Mouse (Mus musculus) ovary, postnatal 36 days (tissue): Measurements from ENCODE around the gene Dock8.
A peak's percentile ranks its signal among the peaks of the same experiment; 100 is the strongest.

ENCODE experiments used
- DNase-seq: peaks from one replicate; pipeline ENCODE4 v3.0.0; 2022; ENCODE audit warnings: low spot score, mixed read lengths

The Dock8 gene

DNA sequence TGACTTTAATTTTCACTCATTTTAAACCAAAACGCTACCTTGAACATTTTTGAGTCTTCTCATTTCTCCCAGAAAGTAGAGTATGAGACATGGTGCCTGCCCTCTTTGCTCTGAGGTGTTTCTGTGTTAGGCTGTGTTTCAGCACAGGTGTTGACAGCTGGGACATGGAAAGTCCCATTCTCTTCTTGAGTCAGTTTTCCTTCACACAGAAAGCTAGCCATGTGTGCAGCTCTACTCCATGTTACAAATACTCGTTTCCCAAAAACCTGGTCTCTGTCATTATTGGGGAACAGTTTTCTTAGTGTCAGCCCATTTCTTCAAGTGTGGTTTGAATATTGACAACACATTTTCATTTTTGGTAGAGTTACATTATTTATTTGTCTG lies 63.5 kb downstream of the Dock8 start:
- no peak for DNase-seq

- no peak for DNase-seq
These were observed 66.9 kb downstream of the Dock8 start for GRCm38 (mm10) chr19:25066229-25066628.

- no peak for DNase-seq
These were observed 69.2 kb downstream of the Dock8 start for GRCm38 (mm10) chr19:25068518-25068917.

- DNase-seq = no peak
These were observed 73.2 kb downstream of the Dock8 start for GRCm38 (mm10) chr19:25072521-25072920.

GRCm38 (mm10) chr19:25074741-25075140 lies 75.4 kb downstream of the Dock8 start:
- DNase-seq = peak; percentile 16

GRCm38 (mm10) chr19:25077636-25078035 lies 78.3 kb downstream of the Dock8 start:
- DNase-seq = no peak

DNA sequence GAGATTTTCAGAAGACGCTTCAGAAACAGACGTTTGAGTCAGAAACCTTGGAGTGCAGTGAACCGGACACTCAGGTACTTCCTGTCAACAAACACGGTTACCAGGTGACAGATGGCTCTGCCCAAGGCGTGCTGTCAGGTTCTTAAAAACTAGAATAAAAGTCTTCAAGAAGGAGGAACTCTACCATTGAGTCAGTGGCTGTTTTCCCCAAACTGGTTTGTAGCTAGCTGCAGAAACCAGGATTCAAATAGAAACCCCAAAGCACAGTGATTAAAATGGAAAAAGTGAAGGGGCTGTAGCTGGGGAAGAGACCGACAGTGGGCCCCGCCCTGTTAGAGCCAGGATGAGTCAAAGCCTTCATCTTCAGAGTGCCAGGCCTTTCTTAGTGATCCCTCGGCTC lies 78.8 kb downstream of the Dock8 start:
- no peak for DNase-seq

DNA sequence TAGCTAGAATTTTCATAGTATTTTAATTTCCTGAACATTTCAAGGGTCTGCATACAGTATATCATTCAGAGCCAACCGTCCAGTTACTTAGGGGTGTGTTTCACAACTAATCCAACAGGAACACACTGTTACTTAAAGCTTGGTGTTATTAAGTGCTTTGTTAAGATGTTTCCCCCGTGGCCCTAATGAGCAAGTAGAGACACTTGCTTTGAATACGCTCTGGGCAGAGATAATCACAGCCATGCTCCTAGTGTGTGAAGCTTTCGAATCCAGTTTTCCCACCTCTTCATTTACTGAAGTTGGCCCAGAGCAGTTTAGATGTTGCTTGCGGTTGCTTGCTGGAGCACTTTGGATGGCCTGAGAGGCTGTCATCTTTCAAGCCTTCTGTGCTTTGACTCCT lies 80.8 kb downstream of the Dock8 start:
- DNase-seq = no peak

GRCm38 (mm10) chr19:25082839-25083238 lies 83.5 kb downstream of the Dock8 start:
- DNase-seq = no peak

GRCm38 (mm10) chr19:25087181-25087580 lies 87.8 kb downstream of the Dock8 start:
- no peak for DNase-seq

- no peak for DNase-seq
These were observed 90.4 kb downstream of the Dock8 start for GRCm38 (mm10) chr19:25089746-25090145.

GRCm38 (mm10) chr19:25095135-25095534 lies 95.8 kb downstream of the Dock8 start:
- DNase-seq = no peak

DNA sequence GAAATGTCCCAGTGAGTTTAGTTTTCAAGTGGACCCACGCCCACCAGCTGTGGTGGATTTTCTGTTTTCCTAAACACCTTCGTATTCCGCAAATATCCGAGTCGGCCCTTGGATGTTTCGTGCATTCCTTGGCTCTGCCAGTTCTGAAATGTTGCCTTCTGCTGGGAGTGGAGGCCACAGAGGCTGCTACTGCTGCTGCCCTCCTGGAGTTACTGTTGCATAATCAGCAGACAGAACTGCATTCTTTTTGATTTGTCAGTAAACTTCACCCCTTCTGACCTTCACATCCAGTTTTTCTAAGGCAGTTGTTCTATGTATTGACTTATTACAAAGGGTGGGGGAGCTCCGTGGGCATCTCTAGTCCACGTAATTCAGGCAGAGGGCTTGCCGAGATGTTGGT lies 97.0 kb downstream of the Dock8 start:
- no peak for DNase-seq

- no peak for DNase-seq
These were observed 97.7 kb downstream of the Dock8 start for GRCm38 (mm10) chr19:25096986-25097385.

DNA sequence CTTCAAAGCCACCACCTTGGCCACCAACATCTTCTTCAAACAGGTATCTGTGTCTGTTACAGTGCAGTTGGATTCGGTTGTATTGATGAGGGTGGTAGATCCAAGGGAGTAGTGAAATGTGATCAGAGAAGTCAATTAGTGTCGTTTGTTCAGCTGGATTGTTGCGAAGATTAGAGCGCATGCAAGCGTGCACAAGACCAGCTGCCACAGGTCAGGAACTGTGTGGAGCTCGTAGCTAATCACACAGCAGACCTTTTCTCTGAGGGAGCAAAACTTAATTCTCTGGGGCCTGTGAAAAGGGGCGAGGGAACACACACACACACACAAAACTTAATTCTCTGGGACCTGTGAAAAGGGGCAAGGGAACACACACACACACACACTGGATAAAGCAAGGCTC lies 98.2 kb downstream of the Dock8 start:
- no peak for DNase-seq

GRCm38 (mm10) chr19:25097951-25098350 lies 98.6 kb downstream of the Dock8 start:
- DNase-seq = no peak

DNA sequence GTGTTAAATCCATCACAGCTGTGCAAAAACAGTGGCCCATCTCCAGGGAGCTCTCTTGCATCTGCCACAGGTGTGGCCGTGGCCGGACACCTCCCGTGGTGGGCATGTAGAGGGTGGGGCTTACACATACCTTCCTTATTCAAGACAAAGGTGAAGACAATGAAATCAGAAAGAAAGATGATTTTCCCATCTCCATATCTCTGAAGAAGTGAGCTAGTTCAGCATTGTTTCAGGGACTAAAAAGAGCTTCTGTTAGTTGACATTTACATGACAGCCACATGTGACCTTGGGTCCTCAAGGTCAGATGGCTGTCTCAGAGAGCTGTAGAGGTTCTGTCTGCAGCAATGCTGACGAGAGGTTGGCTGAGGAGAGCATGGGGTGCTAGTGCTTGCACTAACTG lies 99.6 kb downstream of the Dock8 start:
- DNase-seq = no peak

- no peak for DNase-seq
These were observed 106.3 kb downstream of the Dock8 start for GRCm38 (mm10) chr19:25105682-25106081.

GRCm38 (mm10) chr19:25106315-25106714 lies 107.0 kb downstream of the Dock8 start:
- DNase-seq = no peak

DNA sequence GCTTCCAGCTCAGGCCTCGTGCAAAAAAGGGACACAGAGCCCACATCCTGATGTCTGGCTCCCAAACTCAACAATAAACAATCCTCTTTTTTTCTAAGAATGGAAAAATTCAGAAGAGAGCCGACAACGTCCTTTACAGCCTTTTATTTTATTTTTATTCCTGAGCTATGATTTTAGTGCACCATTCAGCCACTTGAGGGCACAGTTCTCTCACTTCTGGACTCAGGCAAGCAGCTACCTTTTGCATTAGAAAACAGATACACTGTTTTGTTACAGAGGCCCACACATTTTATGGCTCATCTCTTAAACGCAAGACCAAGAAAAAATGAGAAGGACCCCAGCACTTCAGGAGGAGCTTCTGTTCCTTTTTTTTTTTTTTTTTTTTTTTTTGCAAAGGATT lies 108.1 kb downstream of the Dock8 start:
- DNase-seq = no peak

DNA sequence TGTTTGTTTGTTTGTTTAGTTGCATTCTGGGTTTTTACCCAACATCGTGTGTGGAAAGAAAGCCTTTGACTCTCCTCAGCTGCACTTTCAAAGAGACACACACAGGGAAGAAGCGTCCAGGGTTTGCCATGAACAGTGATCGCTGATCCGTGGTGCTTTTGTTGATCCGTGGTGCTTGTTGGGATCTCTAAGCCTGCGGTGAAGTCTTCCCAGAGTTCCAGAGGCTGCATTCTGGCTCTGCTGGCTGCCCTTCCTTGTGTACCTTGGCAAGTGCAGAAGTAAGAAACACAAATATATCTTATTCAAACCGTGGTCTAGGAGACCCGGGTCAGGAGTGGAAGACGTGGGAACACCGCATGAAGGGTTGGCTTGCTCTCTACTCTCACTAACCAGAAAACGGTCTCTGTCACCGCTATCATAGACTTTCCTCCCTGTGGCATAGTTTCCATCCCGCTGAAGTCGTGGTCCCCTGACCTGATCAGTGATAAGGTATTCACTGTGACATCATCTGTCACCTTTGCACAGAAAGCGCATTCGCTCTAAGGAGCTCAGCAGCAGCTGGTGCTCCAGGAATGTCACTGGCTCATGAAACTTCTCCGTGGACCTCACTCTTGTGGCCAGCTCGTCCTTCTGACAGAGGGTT lies 112.4 kb downstream of the Dock8 start:
- no peak for DNase-seq

DNA sequence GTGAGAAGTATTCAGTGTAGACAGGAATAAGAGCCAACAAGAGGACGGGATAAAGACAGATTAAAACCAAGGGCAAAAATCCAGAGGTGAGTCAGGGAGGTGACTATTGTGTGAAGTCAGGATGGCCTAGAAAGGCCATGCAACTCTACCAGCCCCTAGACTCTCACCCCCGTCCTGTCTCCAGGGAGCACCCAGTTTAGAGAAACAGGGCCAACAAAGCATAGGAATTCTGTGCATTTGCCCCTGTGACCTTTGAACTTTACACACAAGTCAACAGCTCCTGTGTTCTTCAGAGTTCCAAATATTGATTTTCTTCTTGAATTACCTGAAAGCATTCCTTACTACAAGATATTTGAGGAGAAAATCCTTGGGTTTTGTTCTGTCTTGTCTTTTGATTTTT lies 117.6 kb downstream of the Dock8 start:
- no peak for DNase-seq

DNA sequence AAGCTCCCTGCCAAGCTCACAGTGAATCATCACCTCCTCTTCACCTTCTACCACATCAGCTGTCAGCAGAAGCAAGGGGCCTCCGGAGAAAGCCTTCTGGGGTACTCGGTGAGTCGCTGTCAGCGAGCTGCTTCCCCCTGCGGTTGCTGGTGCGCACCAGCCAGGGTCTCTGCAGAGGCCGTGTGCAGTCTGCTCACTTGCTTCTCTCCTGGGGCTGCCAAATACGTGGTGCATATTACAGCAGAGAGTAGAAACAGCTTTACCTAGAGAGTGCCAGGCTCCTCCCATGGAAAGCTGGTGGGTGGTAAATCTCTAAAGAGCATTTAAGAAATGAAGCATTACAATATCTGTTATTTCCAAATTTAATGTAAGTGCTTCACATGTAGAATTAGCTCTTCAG lies 123.1 kb downstream of the Dock8 start:
- DNase-seq = no peak

- no peak for DNase-seq
These were observed 123.7 kb downstream of the Dock8 start for GRCm38 (mm10) chr19:25123031-25123430.

DNA sequence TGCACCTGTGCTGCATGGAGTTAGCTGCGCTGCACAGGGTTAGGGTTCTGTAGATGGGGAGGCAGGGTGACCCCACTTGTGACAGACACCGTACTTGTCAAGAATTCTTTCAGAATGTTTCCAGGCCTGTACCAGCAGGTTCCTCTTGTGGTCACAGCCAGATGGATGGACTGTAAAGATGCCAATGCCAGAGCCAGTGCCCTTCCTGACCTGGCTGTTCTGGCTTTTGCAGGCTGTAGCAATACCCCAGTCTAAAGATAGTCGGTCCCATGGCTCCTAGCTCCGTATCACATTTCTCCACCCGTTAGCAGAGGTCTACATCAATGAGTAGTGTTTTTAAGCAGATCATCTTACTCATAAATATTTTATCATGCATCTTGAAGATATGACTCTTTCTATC lies 124.1 kb downstream of the Dock8 start:
- DNase-seq = no peak
